Mouse (Mus musculus) gastrocnemius, adult 8-10 months (tissue): ENCODE results near the gene Tmem110. TPM values are rescaled to one million over a fixed set of nuclear protein-coding genes. Genes with fewer than 3 reads are reported as not detected.

Experiments
- DNase-seq, 2 experiments: peaks; one replicate each; pipeline ENCODE4 v3.0.0; 2022; ENCODE audit warnings: low spot score in 2 of 2
- total RNA-seq, 4 experiments: library from RNA; stranded (reverse); gene quantifications; 2 replicates each; pipeline ENCODE4 v1.2.4; 2022

Tmem110 gene
- total RNA-seq, 4 experiments from 2014 or later, result 6.3 to 10.6 (median 7.2) TPM

- DNase-seq, result no peak
These were observed 37.0 kb downstream of the Tmem110 start for GRCm38 (mm10) chr14:30862368-30862767.

- DNase-seq, result no peak
These were observed 39.9 kb downstream of the Tmem110 start for GRCm38 (mm10) chr14:30865311-30865710.

GRCm38 (mm10) chr14:30867042-30867441, 41.7 kb downstream of the Tmem110 start:
- peak; percentile 71 to 81 for DNase-seq

- no peak for DNase-seq
These were observed 43.4 kb downstream of the Tmem110 start for GRCm38 (mm10) chr14:30868826-30869225.

GRCm38 (mm10) chr14:30869391-30869801, 44.0 kb downstream of the Tmem110 start:
- DNase-seq, result peak in 1 of 2 experiments; percentile 59

- DNase-seq, result peak in 1 of 2 experiments; percentile 50
These were observed 45.1 kb downstream of the Tmem110 start for GRCm38 (mm10) chr14:30870206-30871147.

GRCm38 (mm10) chr14:30874095-30874700, 48.8 kb downstream of the Tmem110 start:
- DNase-seq, result no peak

- no peak for DNase-seq
These were observed 49.9 kb downstream of the Tmem110 start for GRCm38 (mm10) chr14:30875130-30875865.

- no peak for DNase-seq
These were observed 50.6 kb downstream of the Tmem110 start for GRCm38 (mm10) chr14:30875955-30876354.

- DNase-seq, result no peak
These were observed 51.1 kb downstream of the Tmem110 start for GRCm38 (mm10) chr14:30876451-30876850.

- DNase-seq, result no peak
These were observed 52.4 kb downstream of the Tmem110 start for GRCm38 (mm10) chr14:30877827-30878226.

- peak; percentile 47 to 50 for DNase-seq
These were observed 53.7 kb downstream of the Tmem110 start, which contains the start of gene Mustn1 for GRCm38 (mm10) chr14:30878958-30879571. TSS of gene Mustn1 (plus strand) at chr14:30879200.

- peak; percentile 61 to 70 for DNase-seq
These were observed 54.4 kb downstream of the Tmem110 start for GRCm38 (mm10) chr14:30879794-30880193.

- DNase-seq, result no peak
These were observed 54.9 kb downstream of the Tmem110 start for GRCm38 (mm10) chr14:30880251-30880650.

GRCm38 (mm10) chr14:30880811-30881717, 55.7 kb downstream of the Tmem110 start:
- peak; percentile 68 to 69 for DNase-seq

- no peak for DNase-seq
These were observed 56.3 kb downstream of the Tmem110 start for GRCm38 (mm10) chr14:30881718-30882108.

GRCm38 (mm10) chr14:30885298-30885697, 59.9 kb downstream of the Tmem110 start:
- DNase-seq, result no peak

- no peak for DNase-seq
These were observed 60.8 kb downstream of the Tmem110 start, which contains the start of gene Itih4 for GRCm38 (mm10) chr14:30886204-30886603. TSS of gene Itih4 (plus strand) at chr14:30886476.

GRCm38 (mm10) chr14:30888271-30888732, 62.9 kb downstream of the Tmem110 start:
- DNase-seq, result no peak

- no peak for DNase-seq
These were observed 74.6 kb downstream of the Tmem110 start for GRCm38 (mm10) chr14:30899972-30900371.
